Mouse (Mus musculus) forebrain, embryonic 14.5 days (tissue): ENCODE results near the gene Nedd4. TPM values are rescaled to one million over a fixed set of nuclear protein-coding genes. Genes with fewer than 3 reads are reported as not detected.

Experiments
- ATAC-seq: fragments of 200-750 bp; cut with Nextera tagmentation; 2 replicates; pipeline ENCODE4 v1.8.0; 2017; ENCODE audit warnings: mild to moderate bottlenecking, moderate library complexity
- DNase-seq: peaks from one replicate; pipeline ENCODE4 v3.0.0-alpha.2; 2015; ENCODE audit warnings: low spot score
- H3K27ac ChIP-seq: fragments of 300-500 bp; sonication (generic); 2 replicates; pipeline ENCODE4 v1.5.1; 2014; ENCODE audit warnings: low read depth, mild to moderate bottlenecking, control low read depth, low read length, moderate library complexity
- H3K27me3 ChIP-seq: fragments of 300-500 bp; sonication (generic); replicated peaks from 2 replicates; pipeline ENCODE4 v1.6.1; 2014; ENCODE audit warnings: low read length, control low read depth, mixed read lengths; ENCODE audit not compliant: control insufficient read depth, insufficient read depth
- H3K36me3 ChIP-seq: fragments of 300-500 bp; sonication (generic); 2 replicates; pipeline ENCODE4 v1.6.1; 2014; ENCODE audit warnings: low read length, control low read depth; ENCODE audit not compliant: control insufficient read depth, insufficient read depth
- H3K4me1 ChIP-seq: fragments of 300-500 bp; sonication (generic); 2 replicates; pipeline ENCODE4 v1.6.1; 2014; ENCODE audit warnings: antibody characterized with exemption, low read length, control low read depth; ENCODE audit not compliant: control insufficient read depth, insufficient read depth
- H3K4me2 ChIP-seq: fragments of 300-500 bp; sonication (generic); 2 replicates; pipeline ENCODE4 v1.6.1; 2014; ENCODE audit warnings: mild to moderate bottlenecking, control low read depth, low read length
- H3K4me3 ChIP-seq: fragments of 300-500 bp; sonication (generic); 2 replicates; pipeline ENCODE4 v1.5.1; 2014; ENCODE audit warnings: low read depth, low read length, control low read depth
- H3K9ac ChIP-seq: fragments of 300-500 bp; sonication (generic); 2 replicates; pipeline ENCODE4 v1.6.1; 2014; ENCODE audit warnings: mild to moderate bottlenecking, low read length, control low read depth, moderate library complexity
- H3K9me3 ChIP-seq: fragments of 300-500 bp; sonication (generic); replicated peaks from 2 replicates; pipeline ENCODE4 v1.6.1; 2016; ENCODE audit warnings: low read length, control low read depth, mixed read lengths; ENCODE audit not compliant: control insufficient read depth
- WGBS: fragments of 180-500 bp; shearing (Covaris S2); extraction: QIAGEN DNeasy Blood & Tissue Kit; methylation state at CpG from one replicate; pipeline ENCODE4 v1.1.7; 2014; 5-methylcytosine and 5-hydroxymethylcytosine counted together
- polyA plus RNA-seq: library from polyadenylated mRNA; unstranded; fragments of >200 nt; fragmentation: Nextera tagmentation; extraction: Ambion mirVana; gene quantifications from 2 replicates; pipeline ENCODE4 v1.2.1, GENCODE M21; 2014

Nedd4 gene
- polyA plus RNA-seq, 1 experiment from 2014 or later, result 437 TPM

- H3K9ac ChIP-seq, result no peak overlapping the region
- ATAC-seq, result no peak
- H3K36me3 ChIP-seq, result peaks cover 90% of the 10 kb centered on the region
- no peak overlapping the region for H3K4me3 ChIP-seq
- H3K27ac ChIP-seq, result no peak overlapping the region
- WGBS, result 92% methylated on average over 4 of the region's 4 CpGs
- no peaks in the 10 kb centered on the region for H3K27me3 ChIP-seq
- no peaks in the 10 kb centered on the region for H3K9me3 ChIP-seq
- H3K4me1 ChIP-seq, result no peaks in the 10 kb centered on the region
- no peak for DNase-seq
- H3K4me2 ChIP-seq, result no peak overlapping the region
Observed at GRCm38 (mm10) chr9:72714945-72715344, 52.8 kb downstream of the Nedd4 start.

- 83% methylated on average over 7 of the region's 7 CpGs for WGBS
- Histone ChIP-seq H3K9me3 (no peaks in the 10 kb centered on the region), H3K36me3 (peaks cover 91% of the 10 kb centered on the region), H3K27ac (no peak overlapping the region), H3K27me3 (no peaks in the 10 kb centered on the region), H3K4me2 (no peak overlapping the region), H3K4me1 (no peaks in the 10 kb centered on the region), H3K4me3 (no peak overlapping the region), H3K9ac (no peak overlapping the region)
- no peak for ATAC-seq
- DNase-seq, result no peak
Observed at GRCm38 (mm10) chr9:72716200-72716599, 54.1 kb downstream of the Nedd4 start.

- H3K4me1 ChIP-seq, result no peaks in the 10 kb centered on the region
- no peaks in the 10 kb centered on the region for H3K9me3 ChIP-seq
- 98% methylated on average over 4 of the region's 4 CpGs for WGBS
- peaks cover 95% of the 10 kb centered on the region for H3K36me3 ChIP-seq
- H3K4me2 ChIP-seq, result no peak overlapping the region
- no peak for DNase-seq
- no peaks in the 10 kb centered on the region for H3K27me3 ChIP-seq
- no peak for ATAC-seq
- H3K9ac ChIP-seq, result no peak overlapping the region
- no peak overlapping the region for H3K27ac ChIP-seq
- no peak overlapping the region for H3K4me3 ChIP-seq
Observed at GRCm38 (mm10) chr9:72719143-72719542, 57.0 kb downstream of the Nedd4 start.

GRCm38 (mm10) chr9:72721221-72721620 lies 59.1 kb downstream of the Nedd4 start:
- ATAC-seq (no peak), DNase-seq (no peak)
- H3K4me1 ChIP-seq, result no peaks in the 10 kb centered on the region
- peaks cover 100% of the 10 kb centered on the region for H3K36me3 ChIP-seq
- H3K4me2 ChIP-seq, result no peak overlapping the region
- no peaks in the 10 kb centered on the region for H3K9me3 ChIP-seq
- no peaks in the 10 kb centered on the region for H3K27me3 ChIP-seq
- H3K9ac ChIP-seq, result no peak overlapping the region
- no peak overlapping the region for H3K4me3 ChIP-seq
- 93% methylated on average over 14 of the region's 14 CpGs for WGBS
- H3K27ac ChIP-seq, result no peak overlapping the region

- Histone ChIP-seq H3K9ac (no peak overlapping the region), H3K4me2 (no peak overlapping the region), H3K9me3 (no peaks in the 10 kb centered on the region), H3K36me3 (peaks cover 100% of the 10 kb centered on the region), H3K4me1 (no peaks in the 10 kb centered on the region), H3K27me3 (no peaks in the 10 kb centered on the region), H3K27ac (no peak overlapping the region), H3K4me3 (no peak overlapping the region)
- DNase-seq (no peak), ATAC-seq (no peak)
- WGBS, result 100% methylated on average over 3 of the region's 3 CpGs
Observed at GRCm38 (mm10) chr9:72722622-72723021, 60.5 kb downstream of the Nedd4 start.

GRCm38 (mm10) chr9:72724491-72725221 lies 62.5 kb downstream of the Nedd4 start:
- Histone ChIP-seq H3K27me3 (no peaks in the 10 kb centered on the region), H3K4me1 (no peaks in the 10 kb centered on the region), H3K9me3 (no peaks in the 10 kb centered on the region), H3K4me2 (no peak overlapping the region), H3K27ac (no peak overlapping the region), H3K4me3 (no peak overlapping the region), H3K9ac (no peak overlapping the region), H3K36me3 (peaks cover 94% of the 10 kb centered on the region)
- whole genome bisulfite sequencing, result 89% methylated on average over 8 of the region's 8 CpGs
- DNase-seq (no peak), ATAC-seq (no peak)

GRCm38 (mm10) chr9:72733966-72734365 lies 71.8 kb downstream of the Nedd4 start:
- no peak overlapping the region for H3K9ac ChIP-seq
- no peak overlapping the region for H3K27ac ChIP-seq
- H3K27me3 ChIP-seq, result no peaks in the 10 kb centered on the region
- WGBS, result 40% methylated on average over 3 of the region's 3 CpGs
- no peak overlapping the region for H3K4me2 ChIP-seq
- no peak for ATAC-seq
- no peaks in the 10 kb centered on the region for H3K4me1 ChIP-seq
- peaks cover 91% of the 10 kb centered on the region for H3K36me3 ChIP-seq
- H3K4me3 ChIP-seq, result no peak overlapping the region
- DNase-seq, result peak; percentile 73
- no peaks in the 10 kb centered on the region for H3K9me3 ChIP-seq

- no peak overlapping the region for H3K27ac ChIP-seq
- no peaks in the 10 kb centered on the region for H3K27me3 ChIP-seq
- H3K4me1 ChIP-seq, result no peaks in the 10 kb centered on the region
- peak; percentile 38; the same call in 1 of the 2 replicates for ATAC-seq
- no peak overlapping the region for H3K4me3 ChIP-seq
- no peak overlapping the region for H3K9ac ChIP-seq
- DNase-seq, result peak; percentile 55
- no peak overlapping the region for H3K4me2 ChIP-seq
- H3K36me3 ChIP-seq, result peaks cover 98% of the 10 kb centered on the region
- no peaks in the 10 kb centered on the region for H3K9me3 ChIP-seq
- WGBS, result 71% methylated on average over 3 of the region's 3 CpGs
Observed at GRCm38 (mm10) chr9:72735822-72736410, 73.8 kb downstream of the Nedd4 start.

GRCm38 (mm10) chr9:72741206-72741605 lies 79.1 kb downstream of the Nedd4 start:
- Histone ChIP-seq H3K9ac (no peak overlapping the region), H3K36me3 (peaks cover 98% of the 10 kb centered on the region), H3K4me3 (no peak overlapping the region), H3K27ac (no peak overlapping the region), H3K27me3 (no peaks in the 10 kb centered on the region), H3K4me2 (no peak overlapping the region), H3K4me1 (no peaks in the 10 kb centered on the region), H3K9me3 (no peaks in the 10 kb centered on the region)
- ATAC-seq, result no peak
- no peak for DNase-seq
- WGBS, result 92% methylated on average over 6 of the region's 6 CpGs
